Mouse (Mus musculus) left cerebral cortex, postnatal 14 days (tissue): ENCODE data around the gene Rab13. TPM values are rescaled to one million over a fixed set of nuclear protein-coding genes. Genes with fewer than 3 reads are reported as not detected.

Source experiments
- microRNA-seq, 2 experiments: library from miRNA; unstranded; fragments of <30 nt; microRNA quantifications; one replicate each; pipeline ENCODE4 v1.2.0; 2022
- total RNA-seq, 2 experiments: library from RNA; stranded (reverse); gene quantifications; 2 replicates each; pipeline ENCODE4 v1.2.3; 2021

The Rab13 gene
- total RNA-seq, 2 experiments from 2014 or later = 5.8 to 5.9 TPM

Small RNAs within 50 kb of the gene (microRNA-seq; reads per million reads assigned to microRNA genes)
- gene Mir7012 = 0 to 0.79 reads per million in 2 experiments

Other genes with a start within 250 kb of the Rab13 start
- 10 to 100 TPM; 70.6 to 76.7 TPM for gene Hax1, start 214.9 kb upstream of the Rab13 start, total RNA-seq
- 10 to 100 TPM; 77.2 to 78.1 TPM for gene 4933434E20Rik, start 162.1 kb upstream of the Rab13 start, total RNA-seq
- gene Ubap2l, start 161.1 kb upstream of the Rab13 start, total RNA-seq = 100 to 1,000 TPM; 191 to 205 TPM
- gene Tpm3, start 141.0 kb upstream of the Rab13 start, total RNA-seq = 100 to 1,000 TPM; 220 to 223 TPM
- under 1 TPM; 0.38 to 0.55 TPM for gene Nup210l, start 109.6 kb upstream of the Rab13 start, total RNA-seq
- gene Rps27, start within 50 bp of the Rab13 start, total RNA-seq = 100 to 1,000 TPM; 647 to 683 TPM
- 10 to 100 TPM; 38.8 to 44.5 TPM for gene Jtb, start 17.9 kb downstream of the Rab13 start, total RNA-seq
- under 1 TPM in 1 of 2 experiments, not detected in 1; 0.23 TPM for gene Creb3l4, start 29.8 kb downstream of the Rab13 start, total RNA-seq
- gene Slc39a1, start 34.5 kb downstream of the Rab13 start, total RNA-seq = 10 to 100 TPM; 50.5 to 51.9 TPM
- 10 to 100 TPM; 30.5 to 31.6 TPM for gene Crtc2, start 40.5 kb downstream of the Rab13 start, total RNA-seq
- gene Dennd4b, start 51.5 kb downstream of the Rab13 start, total RNA-seq = 10 to 100 TPM; 28.2 to 29.4 TPM
- 10 to 100 TPM; 89.0 to 96.0 TPM for gene Gatad2b, start 79.5 kb downstream of the Rab13 start, total RNA-seq
- 1 to 10 TPM; 5.1 to 6.2 TPM for gene Slc27a3, start 176.2 kb downstream of the Rab13 start, total RNA-seq
- 10 to 100 TPM; 61.4 to 65.3 TPM for gene Ints3, start 219.9 kb downstream of the Rab13 start, total RNA-seq